Mouse (Mus musculus) cortical plate, adult 2 months (tissue): ENCODE results near the gene H2al2a.

Experiments
- CTCF ChIP-seq: fragments of 200-500 bp; IDR thresholded peaks from 2 replicates; pipeline ENCODE4 v1.5.1; 2011; ENCODE audit warnings: mild to moderate bottlenecking, control low read depth, low read length; ENCODE audit not compliant: insufficient read depth; ENCODE audit errors: extremely low read depth
- POLR2A ChIP-seq: fragments of 200-500 bp; IDR thresholded peaks from 2 replicates; pipeline ENCODE4 v1.6.1; 2011; ENCODE audit warnings: mild to moderate bottlenecking, low read length, control low read depth; ENCODE audit not compliant: insufficient read depth; ENCODE audit errors: extremely low read depth

DNA sequence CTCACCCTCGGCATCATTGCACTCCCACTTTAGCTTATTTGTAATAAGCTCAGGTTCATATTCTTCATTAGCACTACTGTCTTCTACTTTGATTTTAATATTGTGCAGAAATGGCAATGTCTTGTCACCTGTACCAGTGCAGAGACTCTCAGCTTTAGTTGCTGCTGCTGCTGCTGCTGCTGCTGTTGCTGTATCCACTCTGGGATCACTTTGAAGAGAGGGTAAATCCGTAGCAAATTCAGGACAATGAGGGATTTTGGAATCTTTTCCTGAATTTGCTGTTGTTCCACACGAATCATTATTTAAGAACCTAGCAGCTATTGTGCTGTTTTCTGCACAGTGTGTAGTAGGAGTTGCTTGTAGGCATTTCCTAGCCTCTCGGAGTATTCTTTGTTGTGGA lies 49.4 kb upstream of the H2al2a start:
- TF ChIP-seq POLR2A (no peak), CTCF (no peak)
